Mouse (Mus musculus): ENCODE data around the gene Per1.

- TF ChIP-seq POLR2A (IDR thresholded peaks at IDR 0.05; ENCODE audit: insufficient read depth, low read depth, low read length) (no peak), CTCF (IDR thresholded peaks at IDR 0.05) (no peak), EP300 (IDR thresholded peaks at IDR 0.05; ENCODE audit: insufficient read depth, low read depth, low read length) (no peak)
Observed at GRCm38 (mm10) chr11:69148451-69148960, 53.5 kb downstream of the Per1 start.
